Mouse (Mus musculus) testis, adult 2 months (tissue): ENCODE measurements at regions not wholly inside any gene's neighbourhood (a gene's known extent, or its start where the extent isn't known, plus 50 kb on each side); places are given as distances from the start of the nearest gene placed in this dataset.
"Not testable (repeated sequence)": the region's sequence is repeated elsewhere in the genome, so short reads cannot be mapped to it uniquely, and the experiment has no call there.

Experiments
- CTCF ChIP-seq: fragments of 200-500 bp; IDR thresholded peaks from 2 replicates; pipeline ENCODE4 v1.5.1; 2012; ENCODE audit warnings: low read depth, mild to moderate bottlenecking, inconsistent platforms, low read length, moderate library complexity; ENCODE audit not compliant: control insufficient read depth, insufficient read depth, insufficient replicate concordance
- POLR2A ChIP-seq: fragments of 200-500 bp; IDR thresholded peaks from 2 replicates; pipeline ENCODE4 v1.6.1; 2012; ENCODE audit warnings: low read depth, mild to moderate bottlenecking, inconsistent platforms, low read length, moderate library complexity; ENCODE audit not compliant: control insufficient read depth

- not testable (repeated sequence) for TF ChIP-seq CTCF, POLR2A
Measured at GRCm38 (mm10) chr7:111858291-111858690, 78.5 kb upstream of the Galnt18 start.
